Mouse (Mus musculus): Measurements from ENCODE around the gene Mettl9. TPM values are rescaled to one million over a fixed set of nuclear protein-coding genes. Genes with fewer than 3 reads are reported as not detected.

Gene Mettl9
- total and polyA plus RNA-seq, 3 experiments, result 30.3 to 90.8 (median 70.9) TPM

GRCm38 (mm10) chr7:121053071-121053470, 18.8 kb downstream of the Mettl9 start:
- no peak for ATAC-seq (ENCODE audit: extremely low read depth, insufficient number of reproducible peaks, low FRiP score, poor library complexity, severe bottlenecking)
- TF ChIP-seq TAL1 (conservative IDR thresholded peaks at IDR 0.05; ENCODE audit: low read depth, low read length) (no peak), GATA1 (IDR thresholded peaks at IDR 0.05; ENCODE audit: borderline replicate concordance, low read length) (no peak), GATA2 (IDR thresholded peaks at IDR 0.05; ENCODE audit: borderline replicate concordance, low read depth, low read length) (no peak), CTCF (IDR thresholded peaks at IDR 0.05; ENCODE audit: low read depth, low read length) (no peak), POLR2AphosphoS5 (IDR thresholded peaks at IDR 0.05; ENCODE audit: insufficient replicate concordance, low read depth, low read length) (no peak)
- Histone ChIP-seq H3K4me3 (ENCODE audit: low read depth, low read length) (no peak overlapping the region), H3K4me1 (ENCODE audit: insufficient read depth, low read depth, low read length) (no peaks in the 10 kb centered on the region; the same call in 1 of the 2 replicates), H3K36me3 (replicated peaks) (peaks cover 86% of the 10 kb centered on the region), H3K9me3 (replicated peaks) (no peaks in the 10 kb centered on the region), H3K27me3 (ENCODE audit: insufficient read depth, low read length) (no peaks in the 10 kb centered on the region)
- DNase-seq (ENCODE audit: low spot score), result no peak

GRCm38 (mm10) chr7:121059477-121060218, 25.4 kb downstream of the Mettl9 start:
- Histone ChIP-seq H3K4me1 (ENCODE audit: insufficient read depth, low read depth, low read length) (no peaks in the 10 kb centered on the region; the same call in 1 of the 2 replicates), H3K36me3 (replicated peaks) (peaks cover 83% of the 10 kb centered on the region), H3K4me3 (ENCODE audit: low read depth, low read length) (no peak overlapping the region), H3K27me3 (ENCODE audit: insufficient read depth, low read length) (no peaks in the 10 kb centered on the region), H3K9me3 (replicated peaks) (no peaks in the 10 kb centered on the region)
- ATAC-seq (ENCODE audit: extremely low read depth, insufficient number of reproducible peaks, low FRiP score, poor library complexity, severe bottlenecking) (no peak), DNase-seq (ENCODE audit: low spot score) (no peak)
- no peak for TF ChIP-seq GATA1 (IDR thresholded peaks at IDR 0.05; ENCODE audit: borderline replicate concordance, low read length)
- no peak for TF ChIP-seq POLR2AphosphoS5 (IDR thresholded peaks at IDR 0.05; ENCODE audit: insufficient replicate concordance, low read depth, low read length)
- no peak for TF ChIP-seq TAL1 (conservative IDR thresholded peaks at IDR 0.05; ENCODE audit: low read depth, low read length)

GRCm38 (mm10) chr7:121064309-121064708, 30.1 kb downstream of the Mettl9 start:
- Histone ChIP-seq H3K36me3 (replicated peaks) (peaks cover 77% of the 10 kb centered on the region), H3K4me1 (ENCODE audit: insufficient read depth, low read depth, low read length) (no peaks in the 10 kb centered on the region), H3K27me3 (ENCODE audit: insufficient read depth, low read length) (no peaks in the 10 kb centered on the region), H3K9me3 (replicated peaks) (peaks cover 5% of the 10 kb centered on the region; the same call in 1 of the 2 replicates), H3K4me3 (ENCODE audit: low read depth, low read length) (no peak overlapping the region)
- no peak for ATAC-seq (ENCODE audit: extremely low read depth, insufficient number of reproducible peaks, low FRiP score, poor library complexity, severe bottlenecking)
- no peak for TF ChIP-seq TAL1 (conservative IDR thresholded peaks at IDR 0.05; ENCODE audit: low read depth, low read length)
- TF ChIP-seq GATA1 (IDR thresholded peaks at IDR 0.05; ENCODE audit: borderline replicate concordance, low read length), result no peak
- no peak for TF ChIP-seq GATA2 (IDR thresholded peaks at IDR 0.05; ENCODE audit: borderline replicate concordance, low read depth, low read length)
- no peak for TF ChIP-seq POLR2AphosphoS5 (IDR thresholded peaks at IDR 0.05; ENCODE audit: insufficient replicate concordance, low read depth, low read length)
- no peak for TF ChIP-seq CTCF (IDR thresholded peaks at IDR 0.05; ENCODE audit: low read depth, low read length)
- DNase-seq (ENCODE audit: low spot score), result no peak

GRCm38 (mm10) chr7:121071276-121071675, 37.0 kb downstream of the Mettl9 start:
- no peak for DNase-seq (ENCODE audit: low spot score)
- H3K9me3 ChIP-seq (replicated peaks), result peaks cover 2% of the 10 kb centered on the region; the same call in 1 of the 2 replicates
- peaks cover 86% of the 10 kb centered on the region for H3K36me3 ChIP-seq (replicated peaks)
- H3K4me3 ChIP-seq (ENCODE audit: low read depth, low read length), result no peak overlapping the region
- no peak for ATAC-seq (ENCODE audit: extremely low read depth, insufficient number of reproducible peaks, low FRiP score, poor library complexity, severe bottlenecking)
- peaks cover 13% of the 10 kb centered on the region for H3K4me1 ChIP-seq (ENCODE audit: insufficient read depth, low read depth, low read length)
- no peaks in the 10 kb centered on the region for H3K27me3 ChIP-seq (ENCODE audit: insufficient read depth, low read length)
- TF ChIP-seq GATA2 (IDR thresholded peaks at IDR 0.05; ENCODE audit: borderline replicate concordance, low read depth, low read length) (no peak), CTCF (IDR thresholded peaks at IDR 0.05; ENCODE audit: low read depth, low read length) (no peak), POLR2AphosphoS5 (IDR thresholded peaks at IDR 0.05; ENCODE audit: insufficient replicate concordance, low read depth, low read length) (no peak), GATA1 (IDR thresholded peaks at IDR 0.05; ENCODE audit: borderline replicate concordance, low read length) (no peak), TAL1 (conservative IDR thresholded peaks at IDR 0.05; ENCODE audit: low read depth, low read length) (no peak)

GRCm38 (mm10) chr7:121072506-121072905, 38.3 kb downstream of the Mettl9 start:
- peaks cover 13% of the 10 kb centered on the region for H3K4me1 ChIP-seq (ENCODE audit: insufficient read depth, low read depth, low read length)
- no peaks in the 10 kb centered on the region for H3K27me3 ChIP-seq (ENCODE audit: insufficient read depth, low read length)
- DNase-seq (ENCODE audit: low spot score) (no peak), ATAC-seq (ENCODE audit: extremely low read depth, insufficient number of reproducible peaks, low FRiP score, poor library complexity, severe bottlenecking) (no peak)
- H3K36me3 ChIP-seq (replicated peaks), result peaks cover 84% of the 10 kb centered on the region
- no peak overlapping the region for H3K4me3 ChIP-seq (ENCODE audit: low read depth, low read length)
- no peaks in the 10 kb centered on the region for H3K9me3 ChIP-seq (replicated peaks)
- no peak for TF ChIP-seq POLR2AphosphoS5 (IDR thresholded peaks at IDR 0.05; ENCODE audit: insufficient replicate concordance, low read depth, low read length)
- no peak for TF ChIP-seq CTCF (IDR thresholded peaks at IDR 0.05; ENCODE audit: low read depth, low read length)
- TF ChIP-seq GATA1 (IDR thresholded peaks at IDR 0.05; ENCODE audit: borderline replicate concordance, low read length), result no peak
- TF ChIP-seq GATA2 (IDR thresholded peaks at IDR 0.05; ENCODE audit: borderline replicate concordance, low read depth, low read length), result no peak
- TF ChIP-seq TAL1 (conservative IDR thresholded peaks at IDR 0.05; ENCODE audit: low read depth, low read length), result no peak

GRCm38 (mm10) chr7:121074281-121074680, 40.0 kb downstream of the Mettl9 start, which contains the start of gene Igsf6:
Igsf6 (minus strand) TSS chr7:121074572.
- H3K27me3 ChIP-seq (ENCODE audit: insufficient read depth, low read length), result no peaks in the 10 kb centered on the region
- no peak within 1 kb of the TSS for H3K4me3 ChIP-seq (ENCODE audit: low read depth, low read length)
- H3K4me1 ChIP-seq (ENCODE audit: insufficient read depth, low read depth, low read length), result peaks cover 13% of the 10 kb centered on the region
- DNase-seq (ENCODE audit: low spot score), result no peak
- no peak for ATAC-seq (ENCODE audit: extremely low read depth, insufficient number of reproducible peaks, low FRiP score, poor library complexity, severe bottlenecking)
- no peaks in the 10 kb centered on the region for H3K9me3 ChIP-seq (replicated peaks)
- peaks cover 86% of the 10 kb centered on the region for H3K36me3 ChIP-seq (replicated peaks)
- TF ChIP-seq GATA2 (IDR thresholded peaks at IDR 0.05; ENCODE audit: borderline replicate concordance, low read depth, low read length), result no peak
- no peak for TF ChIP-seq CTCF (IDR thresholded peaks at IDR 0.05; ENCODE audit: low read depth, low read length)
- no peak for TF ChIP-seq GATA1 (IDR thresholded peaks at IDR 0.05; ENCODE audit: borderline replicate concordance, low read length)
- TF ChIP-seq POLR2AphosphoS5 (IDR thresholded peaks at IDR 0.05; ENCODE audit: insufficient replicate concordance, low read depth, low read length), result no peak
- TF ChIP-seq TAL1 (conservative IDR thresholded peaks at IDR 0.05; ENCODE audit: low read depth, low read length), result no peak

Data from G1E (cell line).